Mouse (Mus musculus) inflammation-experienced regulatory T-cells, adult 6 months (primary cell): ENCODE data around the gene Amdhd2. TPM values are rescaled to one million over a fixed set of nuclear protein-coding genes. Genes with fewer than 3 reads are reported as not detected.

Experiments
- ATAC-seq: one replicate; pipeline ENCODE4 v1.8.0; 2017
- polyA plus RNA-seq, 3 experiments: library from polyadenylated mRNA; unstranded; fragments of 100-300 nt; shearing (Covaris generic); gene quantifications; one replicate each; pipeline ENCODE4 v1.2.1; 2017

Amdhd2 gene
- polyA plus RNA-seq, 3 experiments from 2014 or later = 21.6 to 30.0 (median 29.7) TPM

GRCm38 (mm10) chr17:24197032-24197824 lies 33.7 kb upstream of the Amdhd2 start:
- no peak for ATAC-seq

GRCm38 (mm10) chr17:24195349-24195748 lies 31.8 kb upstream of the Amdhd2 start:
- no peak for ATAC-seq

GRCm38 (mm10) chr17:24193769-24194168 lies 30.2 kb upstream of the Amdhd2 start:
- ATAC-seq = no peak

GRCm38 (mm10) chr17:24193268-24193667 lies 29.7 kb upstream of the Amdhd2 start:
- ATAC-seq = no peak

- no peak for ATAC-seq
Observed at GRCm38 (mm10) chr17:24192848-24193247, 29.3 kb upstream of the Amdhd2 start.

GRCm38 (mm10) chr17:24191481-24191880 lies 27.9 kb upstream of the Amdhd2 start:
- no peak for ATAC-seq

GRCm38 (mm10) chr17:24190934-24191333 lies 27.4 kb upstream of the Amdhd2 start:
- no peak for ATAC-seq

- ATAC-seq = no peak
Observed at GRCm38 (mm10) chr17:24174259-24174658, 10.7 kb upstream of the Amdhd2 start.

GRCm38 (mm10) chr17:24173423-24173822 lies 9.9 kb upstream of the Amdhd2 start:
- peak; percentile 23 for ATAC-seq

- no peak for ATAC-seq
Observed at GRCm38 (mm10) chr17:24171738-24172137, 8.2 kb upstream of the Amdhd2 start.

- ATAC-seq = no peak
Observed at GRCm38 (mm10) chr17:24170729-24171128, 7.2 kb upstream of the Amdhd2 start.

GRCm38 (mm10) chr17:24170125-24170524 lies 6.6 kb upstream of the Amdhd2 start:
- ATAC-seq = no peak

- peak; percentile 88 for ATAC-seq
Observed at GRCm38 (mm10) chr17:24169317-24170065, 5.9 kb upstream of the Amdhd2 start, which contains the start of gene Atp6v0c. TSS of gene Atp6v0c (minus strand) at chr17:24169702.

GRCm38 (mm10) chr17:24168590-24169277 lies 5.2 kb upstream of the Amdhd2 start:
- peak; percentile 41 for ATAC-seq

GRCm38 (mm10) chr17:24167891-24168505 lies 4.4 kb upstream of the Amdhd2 start:
- no peak for ATAC-seq

- no peak for ATAC-seq
Observed at GRCm38 (mm10) chr17:24167120-24167519, 3.6 kb upstream of the Amdhd2 start.

- ATAC-seq = no peak
Observed at GRCm38 (mm10) chr17:24164566-24165259, 1.1 kb upstream of the Amdhd2 start.

GRCm38 (mm10) chr17:24162584-24163175 lies 886 bp downstream of the Amdhd2 start:
- no peak for ATAC-seq

GRCm38 (mm10) chr17:24161466-24161865 lies 2.1 kb downstream of the Amdhd2 start:
- no peak for ATAC-seq

GRCm38 (mm10) chr17:24157526-24157925 lies 6.0 kb downstream of the Amdhd2 start:
- ATAC-seq = no peak

- ATAC-seq = no peak
Observed at GRCm38 (mm10) chr17:24157121-24157520, 6.4 kb downstream of the Amdhd2 start.

- no peak for ATAC-seq
Observed at GRCm38 (mm10) chr17:24156394-24156793, 7.2 kb downstream of the Amdhd2 start.
